Mouse (Mus musculus): ENCODE results near the gene Cyp3a57. TPM values are rescaled to one million over a fixed set of nuclear protein-coding genes. Genes with fewer than 3 reads are reported as not detected.
"Not testable (repeated sequence)": the region's sequence is repeated elsewhere in the genome, so short reads cannot be mapped to it uniquely, and the experiment has no call there.

Gene Cyp3a57
- not detected in 2 replicates for polyA plus RNA-seq (2015; fragmentation: Nextera tagmentation; extraction: Ambion mirVana)

GRCm38 (mm10) chr5:145344941-145345340 is at the start of gene Cyp3a57:
Gene Cyp3a57, plus strand, starts transcription at chr5:145345279.
- H3K4me1 ChIP-seq: no peaks in the 10 kb centered on the region
- H3K27ac ChIP-seq (replicated peaks): no peak within 1 kb of the TSS
- H3K4me2 ChIP-seq (replicated peaks): no peak within 1 kb of the TSS
- no peak for ATAC-seq (replicated peaks)
- H3K36me3 ChIP-seq: no peaks in the 10 kb centered on the region
- H3K4me3 ChIP-seq: no peak within 1 kb of the TSS
- H3K9me3 ChIP-seq: no peaks in the 10 kb centered on the region
- H3K27me3 ChIP-seq: no peaks in the 10 kb centered on the region
- no peak within 1 kb of the TSS for H3K9ac ChIP-seq (replicated peaks)
- 95% methylated on average over 1 of the region's 1 CpGs for WGBS

DNA sequence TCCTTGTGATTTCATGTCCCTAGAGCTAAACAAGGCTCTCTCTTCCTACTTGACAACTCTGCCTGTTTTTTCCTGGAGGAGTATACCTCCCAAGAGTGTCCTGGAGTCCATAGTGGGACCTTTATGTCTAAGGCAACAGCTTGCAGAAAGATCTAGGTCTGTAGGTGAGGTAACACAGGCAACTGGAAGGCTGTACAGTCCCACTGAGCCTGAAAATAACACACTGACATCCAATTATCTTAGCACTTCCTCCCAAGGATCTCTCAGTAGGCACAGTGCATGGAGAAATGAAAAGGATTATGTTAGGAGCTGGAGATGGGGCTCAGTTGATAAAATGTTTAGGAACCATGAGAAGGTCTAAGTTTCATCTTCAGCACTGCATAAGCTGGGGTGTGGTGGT is 44.6 kb upstream of the Cyp3a57 start:
- no peak overlapping the region for H3K4me2 ChIP-seq (replicated peaks)
- H3K9me3 ChIP-seq: no peaks in the 10 kb centered on the region
- H3K27me3 ChIP-seq: no peaks in the 10 kb centered on the region
- ATAC-seq (replicated peaks): no peak
- H3K27ac ChIP-seq (replicated peaks): no peak overlapping the region
- H3K4me1 ChIP-seq: no peaks in the 10 kb centered on the region
- H3K4me3 ChIP-seq: no peak overlapping the region
- no peaks in the 10 kb centered on the region; the same call in none of the 2 replicates for H3K36me3 ChIP-seq
- H3K9ac ChIP-seq (replicated peaks): no peak overlapping the region

DNA sequence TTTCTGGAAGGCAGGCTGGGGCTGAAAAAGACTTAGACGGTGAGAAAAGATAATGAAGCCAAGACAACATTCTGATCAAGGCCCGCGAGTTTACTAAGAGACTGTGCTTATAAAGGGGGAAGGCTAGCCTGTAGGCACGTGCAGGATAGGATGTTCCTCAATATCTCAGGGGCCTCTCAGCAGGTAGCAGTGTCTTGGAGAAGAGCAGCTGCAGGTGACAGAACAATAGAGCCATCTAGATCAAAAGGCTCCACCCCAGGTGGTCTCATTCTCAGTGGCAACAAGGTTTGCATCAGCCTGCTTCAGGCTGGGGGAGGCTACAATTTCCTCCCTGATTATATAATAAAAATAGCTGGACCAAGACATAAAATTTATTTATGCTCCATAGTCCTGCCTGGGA is 43.3 kb upstream of the Cyp3a57 start:
- H3K9ac ChIP-seq (replicated peaks); H3K4me1 ChIP-seq; ATAC-seq (replicated peaks); H3K9me3 ChIP-seq; H3K4me3 ChIP-seq; H3K27me3 ChIP-seq; H3K4me2 ChIP-seq (replicated peaks); H3K27ac ChIP-seq (replicated peaks); H3K36me3 ChIP-seq: not testable (repeated sequence)
- 67% methylated on average over 4 of the region's 4 CpGs for WGBS

GRCm38 (mm10) chr5:145302424-145302823 is 42.7 kb upstream of the Cyp3a57 start:
- Histone ChIP-seq H3K9ac (replicated peaks) (no peak overlapping the region), H3K27ac (replicated peaks) (no peak overlapping the region), H3K4me1 (no peaks in the 10 kb centered on the region), H3K9me3 (no peaks in the 10 kb centered on the region), H3K27me3 (no peaks in the 10 kb centered on the region), H3K4me3 (no peak overlapping the region), H3K36me3 (no peaks in the 10 kb centered on the region), H3K4me2 (replicated peaks) (no peak overlapping the region)
- 71% methylated on average over 1 of the region's 1 CpGs for WGBS
- ATAC-seq (replicated peaks): no peak

GRCm38 (mm10) chr5:145306953-145307352 is 38.1 kb upstream of the Cyp3a57 start:
- 93% methylated on average over 4 of the region's 4 CpGs for WGBS
- not testable (repeated sequence) for ATAC-seq (replicated peaks)

GRCm38 (mm10) chr5:145307811-145308210 is 37.3 kb upstream of the Cyp3a57 start:
- not testable (repeated sequence) for H3K4me2 ChIP-seq (replicated peaks); H3K4me1 ChIP-seq; H3K36me3 ChIP-seq; ATAC-seq (replicated peaks); H3K27ac ChIP-seq (replicated peaks); H3K9me3 ChIP-seq; H3K9ac ChIP-seq (replicated peaks); H3K27me3 ChIP-seq; H3K4me3 ChIP-seq
- WGBS: 82% methylated on average over 3 of the region's 3 CpGs

More at GRCm38 (mm10) chr5:145306953-145307352, 38.1 kb upstream of the Cyp3a57 start:
- H3K27ac ChIP-seq (replicated peaks); H3K27me3 ChIP-seq; H3K4me2 ChIP-seq (replicated peaks); H3K9ac ChIP-seq (replicated peaks); H3K9me3 ChIP-seq; H3K4me3 ChIP-seq; H3K36me3 ChIP-seq; H3K4me1 ChIP-seq: not testable (repeated sequence)

DNA sequence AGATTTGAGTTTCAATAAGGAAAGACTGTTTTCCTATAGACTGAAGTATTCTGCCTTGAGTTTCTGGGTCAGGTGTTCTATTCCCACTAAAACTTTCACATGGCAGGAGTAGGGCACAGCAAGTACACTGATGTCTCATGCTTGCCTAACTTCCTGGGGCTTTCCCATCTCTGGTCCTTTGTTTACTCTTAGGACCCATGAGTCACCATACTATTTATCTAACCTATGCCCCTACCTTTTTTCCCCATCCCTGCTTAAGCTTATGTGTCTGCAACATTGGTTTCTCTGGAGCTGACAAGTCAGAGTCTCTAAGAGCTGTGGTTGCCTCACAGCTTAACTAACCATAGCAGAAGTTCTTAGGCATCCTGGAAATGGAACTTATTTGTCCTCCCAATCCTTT is 31.2 kb upstream of the Cyp3a57 start:
- no peaks in the 10 kb centered on the region for H3K9me3 ChIP-seq
- H3K4me1 ChIP-seq: no peaks in the 10 kb centered on the region
- H3K36me3 ChIP-seq: no peaks in the 10 kb centered on the region
- no peaks in the 10 kb centered on the region for H3K27me3 ChIP-seq
- H3K9ac ChIP-seq (replicated peaks): no peak overlapping the region
- no peak overlapping the region for H3K4me2 ChIP-seq (replicated peaks)
- H3K4me3 ChIP-seq: no peak overlapping the region
- no peak overlapping the region for H3K27ac ChIP-seq (replicated peaks)
- ATAC-seq (replicated peaks): no peak

GRCm38 (mm10) chr5:145317141-145317540 is 27.9 kb upstream of the Cyp3a57 start:
- Histone ChIP-seq H3K9me3 (no peaks in the 10 kb centered on the region), H3K27ac (replicated peaks) (no peak overlapping the region), H3K4me2 (replicated peaks) (no peak overlapping the region), H3K36me3 (no peaks in the 10 kb centered on the region), H3K9ac (replicated peaks) (no peak overlapping the region), H3K4me1 (no peaks in the 10 kb centered on the region), H3K4me3 (no peak overlapping the region), H3K27me3 (no peaks in the 10 kb centered on the region)
- ATAC-seq (replicated peaks): no peak
- 85% methylated on average over 1 of the region's 1 CpGs for WGBS

DNA sequence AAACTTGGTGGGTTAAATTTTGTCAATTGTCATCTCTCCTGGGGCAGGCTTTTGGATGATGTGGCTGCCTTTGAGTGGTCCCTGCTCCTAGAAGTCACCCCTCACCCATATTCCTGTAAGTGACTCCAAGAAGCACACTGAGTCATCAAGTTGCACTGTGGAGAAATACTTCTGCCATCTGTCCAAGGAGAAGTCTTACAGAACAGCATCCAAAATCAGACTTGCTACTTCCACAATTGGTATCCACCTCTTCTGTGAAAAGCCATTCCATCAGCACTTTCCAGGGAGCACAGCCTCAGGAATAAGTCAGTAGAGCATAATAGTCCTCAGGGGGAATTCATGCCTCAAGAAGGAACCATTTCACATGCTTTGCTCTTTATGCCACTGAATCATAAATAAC is 6.3 kb upstream of the Cyp3a57 start:
- not testable (repeated sequence) for ATAC-seq (replicated peaks); H3K27ac ChIP-seq (replicated peaks); H3K9me3 ChIP-seq; H3K4me1 ChIP-seq; H3K36me3 ChIP-seq; H3K4me2 ChIP-seq (replicated peaks); H3K4me3 ChIP-seq; H3K27me3 ChIP-seq; H3K9ac ChIP-seq (replicated peaks)

DNA sequence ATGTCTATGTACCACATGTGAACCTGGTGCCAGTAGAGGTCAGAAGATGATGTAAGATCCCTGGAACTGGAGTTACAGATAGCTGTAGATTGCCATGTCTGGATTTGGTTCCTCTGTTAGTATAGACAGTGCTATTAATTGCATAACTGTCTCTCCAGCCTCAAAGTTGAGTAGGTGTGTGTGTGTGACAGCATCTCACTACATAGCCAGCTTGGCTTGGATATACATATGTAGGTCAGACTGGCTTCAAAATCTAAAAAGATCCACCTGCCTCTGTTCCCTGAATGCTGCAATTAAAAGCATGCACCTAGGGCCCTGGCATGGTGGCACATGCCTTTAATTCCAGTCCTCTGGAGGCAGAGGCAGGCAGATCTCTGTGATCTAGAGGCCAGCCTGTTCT is 4.6 kb downstream of the Cyp3a57 start:
- ATAC-seq (replicated peaks): no peak
- H3K4me3 ChIP-seq: no peak overlapping the region
- H3K36me3 ChIP-seq: no peaks in the 10 kb centered on the region

DNA sequence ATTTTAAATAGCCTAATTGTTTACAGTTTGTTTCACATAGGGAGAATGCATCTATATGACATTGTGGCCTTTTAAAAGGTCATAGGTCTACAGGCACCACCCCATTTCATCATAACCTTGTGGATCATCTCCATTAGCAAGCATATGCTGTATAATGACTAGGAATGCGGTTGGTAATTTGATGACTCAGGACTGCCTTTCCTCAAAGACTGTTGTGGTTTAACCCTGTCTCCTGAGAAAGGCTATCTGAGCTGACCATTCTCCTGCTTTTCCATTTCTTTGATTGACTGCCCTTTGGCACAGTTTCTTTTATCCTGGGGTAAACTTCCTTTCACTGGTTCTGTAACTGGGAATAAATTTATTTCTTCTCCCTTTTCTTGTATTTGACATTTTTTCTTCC is 8.0 kb downstream of the Cyp3a57 start:
- H3K4me3 ChIP-seq: no peak overlapping the region
- H3K27ac ChIP-seq (replicated peaks): no peak overlapping the region
- H3K4me1 ChIP-seq: no peaks in the 10 kb centered on the region
- H3K9ac ChIP-seq (replicated peaks): no peak overlapping the region
- 83% methylated on average over 1 of the region's 1 CpGs for WGBS
- no peak overlapping the region for H3K4me2 ChIP-seq (replicated peaks)
- H3K9me3 ChIP-seq: 0 out of 2 replicates have a peak, but pooled peaks cover 3% of the 10 kb centered on the region
- H3K36me3 ChIP-seq: no peaks in the 10 kb centered on the region
- no peak for ATAC-seq (replicated peaks)
- H3K27me3 ChIP-seq: no peaks in the 10 kb centered on the region

More for the DNA sequence above, 4.6 kb downstream of the Cyp3a57 start:
- no peaks in the 10 kb centered on the region for H3K27me3 ChIP-seq
- no peaks in the 10 kb centered on the region for H3K4me1 ChIP-seq
- H3K9me3 ChIP-seq: 0 out of 2 replicates have a peak, but pooled peaks cover 3% of the 10 kb centered on the region
- no peak overlapping the region for H3K4me2 ChIP-seq (replicated peaks)
- H3K9ac ChIP-seq (replicated peaks): no peak overlapping the region
- H3K27ac ChIP-seq (replicated peaks): no peak overlapping the region

- ATAC-seq (replicated peaks); H3K27ac ChIP-seq (replicated peaks); H3K36me3 ChIP-seq; H3K27me3 ChIP-seq; H3K9ac ChIP-seq (replicated peaks); H3K4me2 ChIP-seq (replicated peaks); H3K4me1 ChIP-seq; H3K4me3 ChIP-seq: not testable (repeated sequence)
- 88% methylated on average over 9 of the region's 9 CpGs for WGBS
- H3K9me3 ChIP-seq: peaks cover 18% of the 10 kb centered on the region
Observed at GRCm38 (mm10) chr5:145415416-145415815, 70.3 kb downstream of the Cyp3a57 start.

- no peak overlapping the region for H3K9ac ChIP-seq (replicated peaks)
- H3K4me3 ChIP-seq: no peak overlapping the region
- WGBS: 74% methylated on average over 1 of the region's 1 CpGs
- H3K27me3 ChIP-seq: no peaks in the 10 kb centered on the region
- H3K36me3 ChIP-seq: no peaks in the 10 kb centered on the region
- no peak for ATAC-seq (replicated peaks)
- no peaks in the 10 kb centered on the region for H3K4me1 ChIP-seq
- H3K27ac ChIP-seq (replicated peaks): no peak overlapping the region
- H3K4me2 ChIP-seq (replicated peaks): no peak overlapping the region
- 0 out of 2 replicates have a peak, but pooled peaks cover 10% of the 10 kb centered on the region for H3K9me3 ChIP-seq
Observed at GRCm38 (mm10) chr5:145422287-145422686, 77.2 kb downstream of the Cyp3a57 start.

All from forebrain, embryonic 15.5 days (tissue).